Mouse (Mus musculus): ENCODE results near the gene Galc.

Gene Galc

GRCm38 (mm10) chr12:98180235-98180800 lies 78.9 kb downstream of the Galc start:
- DNase-seq: no peak

DNA sequence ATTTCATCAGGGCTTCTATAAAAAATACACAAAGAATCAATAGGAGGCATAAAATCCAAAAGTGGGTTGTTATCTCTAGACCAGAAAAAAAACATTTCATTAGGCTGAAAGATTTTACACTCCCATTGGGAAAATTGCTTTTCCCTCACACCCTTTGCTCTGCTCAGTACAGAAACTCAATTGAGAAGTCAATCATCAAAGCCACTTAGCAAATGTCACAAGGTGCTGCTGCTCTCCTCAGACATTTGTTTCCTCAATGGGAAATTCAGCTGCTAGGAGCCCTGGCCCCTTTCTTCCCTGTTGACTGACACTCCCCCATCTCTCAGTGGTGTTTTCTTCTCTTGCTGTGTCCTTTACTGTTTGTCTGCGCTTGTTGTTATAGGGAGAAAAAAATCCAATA lies 79.8 kb downstream of the Galc start:
- DNase-seq: no peak

- no peak for DNase-seq
These were observed 82.6 kb downstream of the Galc start for GRCm38 (mm10) chr12:98176632-98177031.

- no peak for DNase-seq
These were observed 97.4 kb downstream of the Galc start for GRCm38 (mm10) chr12:98161901-98162300.

GRCm38 (mm10) chr12:98160867-98161266 lies 98.4 kb downstream of the Galc start:
- DNase-seq: no peak
